Mouse (Mus musculus) olfactory bulb, adult 2 months (tissue): Measurements from ENCODE around the gene Gimd1.

Experiments
- CTCF ChIP-seq: fragments of 200-500 bp; IDR thresholded peaks from 2 replicates; pipeline ENCODE4 v1.5.1; 2012; ENCODE audit warnings: low read depth, mild to moderate bottlenecking, low read length, moderate library complexity; ENCODE audit not compliant: insufficient read depth
- POLR2A ChIP-seq: fragments of 200-500 bp; IDR thresholded peaks from 2 replicates; pipeline ENCODE4 v1.6.1; 2012; ENCODE audit warnings: mild to moderate bottlenecking, low read depth, low read length, moderate library complexity; ENCODE audit not compliant: insufficient read depth

- TF ChIP-seq CTCF: no peak
- no peak for TF ChIP-seq POLR2A
Measured at GRCm38 (mm10) chr3:132650191-132650590, 20.6 kb downstream of the Gimd1 start.
